Mouse (Mus musculus): ENCODE results near the gene Ldb2. TPM values are rescaled to one million over a fixed set of nuclear protein-coding genes. Genes with fewer than 3 reads are reported as not detected.

Gene Ldb2
- total and polyA plus RNA-seq, 3 experiments = not detected

DNA sequence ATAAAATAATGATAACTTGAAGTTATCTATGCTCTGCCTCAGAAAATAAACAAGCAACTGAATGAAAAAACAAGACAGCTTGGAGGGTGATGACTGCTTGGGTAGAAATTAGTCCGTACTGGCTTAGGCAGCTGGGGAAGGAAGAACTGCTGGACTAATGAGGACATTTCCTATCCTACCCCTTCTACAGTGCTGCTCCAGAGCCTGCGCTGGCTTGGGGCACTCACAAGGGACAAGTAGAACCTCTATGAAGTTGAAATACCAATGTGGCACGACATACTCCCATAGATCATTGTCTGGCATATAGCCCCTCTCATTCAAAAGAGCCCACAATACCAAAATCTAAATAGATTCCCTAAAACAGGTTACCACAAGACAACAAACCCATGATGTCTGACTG, 131.6 kb downstream of the Ldb2 start:
- no peak for TF ChIP-seq RCOR1 (IDR thresholded peaks at IDR 0.05; ENCODE audit: low read depth, low read length)
- TF ChIP-seq ZMIZ1 (IDR thresholded peaks at IDR 0.05; ENCODE audit: low read depth, low read length) = no peak
- TF ChIP-seq CHD1 (IDR thresholded peaks at IDR 0.05; ENCODE audit: low read depth, low read length) = no peak
- TF ChIP-seq NRF1 (IDR thresholded peaks at IDR 0.05; ENCODE audit: insufficient read depth, low read depth, low read length, poor library complexity, severe bottlenecking) = no peak
- no peak for TF ChIP-seq TAL1 (IDR thresholded peaks at IDR 0.05; ENCODE audit: low read length)
- no peak for TF ChIP-seq CTCF (IDR thresholded peaks at IDR 0.05 in 2 of 3, conservative IDR thresholded peaks at IDR 0.05 in 1 of 3; ENCODE audit: control insufficient read depth in 1 of 3, insufficient read depth in 1 of 3, low read depth in 2 of 3, low read length in 3 of 3, poor library complexity in 1 of 3, severe bottlenecking in 1 of 3)
- no peak for TF ChIP-seq GABPA (IDR thresholded peaks at IDR 0.05; ENCODE audit: low read depth, low read length)
- no peak for TF ChIP-seq ETS1 (IDR thresholded peaks at IDR 0.05; ENCODE audit: low read depth, low read length)
- no peak for TF ChIP-seq GATA1 (IDR thresholded peaks at IDR 0.05; ENCODE audit: low read depth, low read length)
- no peak for TF ChIP-seq JUND (IDR thresholded peaks at IDR 0.05; ENCODE audit: low read depth, low read length)
- TF ChIP-seq SMC3 (IDR thresholded peaks at IDR 0.05; ENCODE audit: low read depth, low read length) = no peak
- no peak for TF ChIP-seq UBTF (IDR thresholded peaks at IDR 0.05; ENCODE audit: borderline replicate concordance, insufficient read depth, low read depth, low read length)
- no peak for TF ChIP-seq TCF12 (IDR thresholded peaks at IDR 0.05; ENCODE audit: low read depth, low read length)
- no peak for TF ChIP-seq ZKSCAN1 (IDR thresholded peaks at IDR 0.05; ENCODE audit: low read depth, low read length)
- no peak for TF ChIP-seq MAX (IDR thresholded peaks at IDR 0.05; ENCODE audit: low read length)
- TF ChIP-seq RAD21 (IDR thresholded peaks at IDR 0.05; ENCODE audit: low read depth, low read length) = no peak
- no peak for TF ChIP-seq BHLHE40 (IDR thresholded peaks at IDR 0.05; ENCODE audit: borderline replicate concordance, low read depth, low read length)

DNA sequence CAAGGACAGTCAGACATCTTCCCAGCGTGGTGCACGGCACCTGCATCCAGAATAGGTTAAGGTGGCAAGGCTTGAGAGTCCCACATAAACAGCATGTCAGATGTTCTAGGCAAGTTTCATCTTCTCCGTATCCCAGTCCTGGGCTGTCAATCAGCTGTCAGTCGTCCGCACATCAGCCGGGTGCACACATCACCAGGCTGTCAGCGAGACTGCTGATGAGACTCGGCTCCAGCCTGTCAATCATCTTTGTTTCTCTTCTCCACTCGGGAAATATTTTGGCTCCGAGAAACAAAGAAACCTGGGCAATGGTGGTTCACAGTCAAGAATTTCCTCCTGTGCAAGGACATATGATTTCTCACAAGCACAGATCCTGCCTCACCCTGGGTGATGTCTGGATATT, 132.1 kb downstream of the Ldb2 start:
- H3K36me3 ChIP-seq (ENCODE audit: control insufficient read depth in 1 of 2, insufficient read depth in 2 of 2, low read length in 2 of 2) = no peaks in the 10 kb centered on the region
- H3K27me3 ChIP-seq (ENCODE audit: control insufficient read depth in 1 of 2, insufficient read depth in 2 of 2, low read length in 2 of 2) = no peaks in the 10 kb centered on the region
- H3K4me1 ChIP-seq (ENCODE audit: control insufficient read depth in 1 of 2, insufficient read depth in 2 of 2, low read length in 2 of 2) = no peaks in the 10 kb centered on the region
- H3K9ac ChIP-seq (ENCODE audit: control insufficient read depth, low read depth, low read length, poor library complexity, severe bottlenecking) = no peak overlapping the region
- no peaks in the 10 kb centered on the region for H3K9me3 ChIP-seq (replicated peaks; ENCODE audit: insufficient read depth, low read length)
- H3K27ac ChIP-seq (ENCODE audit: control insufficient read depth, low read depth, low read length) = no peak overlapping the region
- TF ChIP-seq POLR2A (IDR thresholded peaks at IDR 0.05; ENCODE audit: control insufficient read depth in 1 of 2, insufficient read depth in 1 of 2, low read depth in 1 of 2, low read length in 2 of 2, poor library complexity in 1 of 2) (no peak), MYB (IDR thresholded peaks at IDR 0.05; ENCODE audit: low read depth, low read length) (no peak)
- H3K79me2 ChIP-seq (ENCODE audit: control insufficient read depth, insufficient read depth, low read length, poor library complexity) = no peaks in the 10 kb centered on the region
- no peak overlapping the region for H3K4me3 ChIP-seq (ENCODE audit: control insufficient read depth in 1 of 2, insufficient read depth in 1 of 2, low read depth in 2 of 2, low read length in 2 of 2)
- DNase-seq (ENCODE audit: low read depth, low spot score) = no peak

More for the DNA sequence above, 131.6 kb downstream of the Ldb2 start:
- H3K4me3 ChIP-seq (ENCODE audit: control insufficient read depth in 1 of 2, insufficient read depth in 1 of 2, low read depth in 2 of 2, low read length in 2 of 2) = no peak overlapping the region
- no peaks in the 10 kb centered on the region for H3K79me2 ChIP-seq (ENCODE audit: control insufficient read depth, insufficient read depth, low read length, poor library complexity)
- no peaks in the 10 kb centered on the region for H3K4me1 ChIP-seq (ENCODE audit: control insufficient read depth in 1 of 2, insufficient read depth in 2 of 2, low read length in 2 of 2)
- no peaks in the 10 kb centered on the region for H3K9me3 ChIP-seq (replicated peaks; ENCODE audit: insufficient read depth, low read length)
- DNase-seq (ENCODE audit: low read depth, low spot score) = no peak
- no peak overlapping the region for H3K9ac ChIP-seq (ENCODE audit: control insufficient read depth, low read depth, low read length, poor library complexity, severe bottlenecking)
- H3K27ac ChIP-seq (ENCODE audit: control insufficient read depth, low read depth, low read length) = no peak overlapping the region
- no peaks in the 10 kb centered on the region for H3K36me3 ChIP-seq (ENCODE audit: control insufficient read depth in 1 of 2, insufficient read depth in 2 of 2, low read length in 2 of 2)
- no peaks in the 10 kb centered on the region for H3K27me3 ChIP-seq (ENCODE audit: control insufficient read depth in 1 of 2, insufficient read depth in 2 of 2, low read length in 2 of 2)
